Mouse (Mus musculus) embryo, embryonic 11.5 days (tissue): ENCODE results near the gene Gm2a.
"Not testable (repeated sequence)": the region's sequence is repeated elsewhere in the genome, so short reads cannot be mapped to it uniquely, and the experiment has no call there.

Experiments
- DNase-seq: peaks from one replicate; pipeline ENCODE4 v3.0.0-alpha.2; 2012; ENCODE audit warnings: low read depth, low spot score

Gene Gm2a

DNA sequence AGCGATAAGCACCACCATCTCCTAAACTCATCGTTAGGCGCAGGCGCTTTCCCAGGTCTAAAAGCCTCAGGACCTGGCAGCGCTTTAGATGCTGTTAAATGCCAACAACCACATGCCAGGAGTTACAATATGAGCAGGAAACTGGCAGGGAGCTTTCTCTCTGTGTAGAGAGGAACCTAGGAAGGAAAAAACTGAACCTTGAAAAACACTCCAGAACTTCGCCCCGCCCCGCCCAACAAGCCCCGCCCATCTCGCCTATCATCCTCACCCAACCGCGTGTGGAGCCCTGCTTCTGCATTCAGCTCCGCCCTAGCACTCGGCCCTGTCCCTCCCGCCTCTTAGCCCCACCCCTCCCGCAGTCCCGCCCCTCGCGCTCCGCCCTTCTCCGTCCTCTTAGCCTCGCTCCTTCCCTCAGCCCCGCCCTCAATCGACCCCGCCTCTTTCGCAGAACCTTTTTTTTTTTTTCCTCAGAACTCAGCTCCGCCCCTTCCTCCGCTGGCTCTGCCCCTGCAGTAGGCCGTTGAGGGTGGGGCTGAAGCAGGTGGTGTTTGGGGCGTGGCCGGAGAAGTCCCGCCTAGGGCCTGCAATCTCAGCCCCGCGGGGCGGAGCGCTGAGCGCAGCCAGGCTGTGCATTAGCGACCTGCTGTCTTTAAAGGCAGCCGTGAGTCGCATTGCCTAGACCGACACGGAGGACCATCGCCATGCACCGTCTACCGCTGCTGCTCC is at the start of gene Gm2a:
Gene Gm2a (plus strand): TSS at position 653 of the 726 bp plus-strand sequence.
- DNase-seq: peak; percentile 94

DNA sequence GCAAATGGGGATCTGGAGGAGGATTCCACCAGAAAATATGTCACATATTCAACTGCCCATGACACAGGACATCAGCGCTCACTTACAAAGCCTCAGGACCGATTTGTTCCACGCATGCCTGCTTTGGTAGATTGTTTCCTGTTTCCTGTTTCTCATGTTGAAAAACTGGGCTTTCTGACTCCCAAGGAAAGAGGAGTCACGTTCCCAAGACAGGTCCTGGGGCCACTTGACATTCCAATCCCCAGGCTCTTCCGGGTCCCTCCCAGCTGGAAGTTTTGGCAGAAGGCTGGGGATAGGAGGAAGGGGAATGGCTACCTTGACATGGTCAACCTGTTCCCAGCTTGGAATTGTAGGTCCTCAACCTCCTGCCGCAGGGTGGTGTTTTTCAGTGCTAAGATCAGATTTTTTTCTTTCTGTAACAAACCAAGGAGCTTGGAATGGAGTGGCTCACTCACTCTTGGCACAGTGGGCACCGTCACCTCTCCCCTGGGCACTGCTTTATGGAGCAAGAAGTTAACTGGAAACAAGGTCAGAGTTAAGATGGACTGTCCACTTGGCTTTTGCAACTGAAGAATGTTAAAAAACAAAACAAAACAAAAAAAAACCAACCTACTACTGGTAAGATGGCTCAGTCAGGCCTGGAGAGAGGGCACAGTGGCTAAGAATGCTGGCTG is 46.9 kb upstream of the Gm2a start:
- DNase-seq: no peak

DNA sequence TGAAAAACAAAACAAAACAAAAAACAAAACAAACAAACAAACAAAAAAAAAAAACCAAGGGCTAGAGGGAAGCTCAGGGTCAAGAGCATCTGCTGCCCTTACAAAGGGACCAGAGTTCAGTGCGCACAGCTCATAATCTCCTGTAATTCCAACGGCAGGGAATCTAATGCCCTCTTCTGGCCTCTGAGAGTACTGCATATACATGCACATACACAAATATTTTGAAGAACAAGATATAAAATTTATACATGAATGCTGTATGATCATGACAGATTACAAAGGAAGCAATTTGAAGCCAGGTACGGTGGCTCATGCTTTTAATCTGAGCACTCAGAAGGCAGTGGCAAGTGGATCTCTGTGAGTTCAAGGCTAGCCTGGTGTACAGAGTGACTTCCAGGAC is 40.4 kb upstream of the Gm2a start:
- DNase-seq: no peak

DNA sequence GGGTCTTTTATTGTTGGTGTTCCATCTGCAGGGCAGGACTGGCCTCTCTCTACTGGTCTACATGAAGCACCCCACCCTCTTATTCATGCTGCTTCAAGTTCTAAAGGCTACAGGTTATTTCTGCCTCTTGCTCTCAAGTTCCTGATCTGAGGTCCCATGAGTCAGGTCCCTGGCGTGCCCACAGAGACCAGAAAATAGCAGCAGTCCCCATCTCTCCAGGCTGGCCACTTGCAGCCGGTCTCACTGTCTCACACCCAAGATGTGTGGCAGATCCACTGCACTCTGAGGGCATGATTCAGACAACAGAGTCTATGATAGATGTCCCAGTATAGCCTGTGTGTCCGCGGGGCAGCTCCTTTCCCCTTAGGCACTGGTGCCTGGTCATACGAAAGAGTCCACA is 37.1 kb upstream of the Gm2a start:
- DNase-seq: no peak

DNA sequence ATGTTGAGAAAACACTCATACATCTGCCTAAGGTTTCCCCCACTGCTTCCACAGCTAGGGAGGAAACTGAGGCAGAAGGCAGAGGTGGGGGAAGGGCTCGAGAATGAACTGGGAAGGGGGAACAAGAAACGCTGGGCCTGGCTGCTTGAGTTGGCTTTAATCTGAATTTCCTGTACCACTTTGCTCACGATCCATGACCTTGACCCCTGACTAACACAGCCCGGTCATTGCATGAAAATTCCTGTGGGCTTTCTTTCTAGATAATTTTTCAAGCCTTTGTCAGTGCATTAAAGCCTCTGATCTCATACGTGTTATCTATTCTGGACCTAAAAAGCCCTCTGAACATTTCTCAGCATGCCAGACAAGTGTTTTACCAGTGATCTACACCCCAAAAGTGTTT is 35.1 kb upstream of the Gm2a start:
- DNase-seq: no peak

DNA sequence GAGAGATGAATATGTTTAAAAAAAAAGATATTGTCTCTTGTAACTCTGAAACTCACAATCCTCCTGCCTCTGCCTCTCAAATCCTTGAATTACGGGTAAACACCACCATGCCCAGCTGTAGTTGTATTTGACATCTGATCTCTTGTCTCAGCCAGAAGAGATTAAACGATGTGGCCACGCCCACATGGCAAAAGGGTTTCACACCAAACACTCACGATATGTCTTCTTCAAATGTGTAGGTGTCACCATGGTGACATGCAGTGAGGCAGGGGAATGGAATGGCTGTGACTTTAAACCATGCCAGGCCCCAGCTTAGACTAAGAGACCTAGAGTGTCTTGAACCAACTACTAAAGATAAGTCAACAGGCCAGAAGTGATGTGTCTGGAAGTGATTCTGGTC is 31.0 kb upstream of the Gm2a start:
- DNase-seq: no peak

DNA sequence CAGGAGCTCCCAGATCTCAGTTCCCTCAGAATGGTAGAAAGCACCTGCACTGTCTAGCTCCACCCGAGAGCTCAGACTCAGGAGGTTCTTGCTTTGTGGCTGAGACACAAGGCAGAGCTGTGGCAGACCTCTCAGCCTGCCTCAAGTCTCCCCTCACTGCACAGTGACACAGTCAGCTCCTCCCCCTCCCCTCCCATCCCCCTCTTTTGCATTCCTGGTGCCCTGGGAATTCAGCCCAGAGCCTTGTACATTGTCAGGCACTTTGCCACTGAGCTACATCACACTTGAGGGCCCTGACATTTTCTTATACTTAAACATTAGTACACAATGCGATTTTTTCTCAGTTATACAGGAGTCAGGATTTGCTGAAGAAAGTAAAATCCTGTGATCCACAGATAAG is 28.9 kb upstream of the Gm2a start:
- no peak for DNase-seq

DNA sequence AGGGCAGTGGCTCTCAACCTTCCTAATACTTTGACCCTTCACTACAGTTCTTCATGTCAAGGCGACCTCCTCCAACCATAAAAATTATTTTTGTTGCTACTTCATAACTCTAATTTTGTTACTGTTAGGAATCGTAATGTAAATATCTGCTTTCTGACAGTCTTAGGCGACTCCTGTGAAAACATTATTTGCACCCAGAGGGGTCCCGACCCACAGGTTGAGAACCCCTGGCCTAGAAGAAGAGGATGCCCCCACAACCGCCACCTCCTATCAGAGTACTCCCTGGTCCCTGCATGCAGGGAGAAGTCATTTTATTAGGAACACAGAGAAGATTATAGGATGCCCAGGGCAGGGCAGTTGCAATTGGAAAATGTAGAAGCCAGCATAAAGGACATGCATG is 26.6 kb upstream of the Gm2a start:
- no peak for DNase-seq

DNA sequence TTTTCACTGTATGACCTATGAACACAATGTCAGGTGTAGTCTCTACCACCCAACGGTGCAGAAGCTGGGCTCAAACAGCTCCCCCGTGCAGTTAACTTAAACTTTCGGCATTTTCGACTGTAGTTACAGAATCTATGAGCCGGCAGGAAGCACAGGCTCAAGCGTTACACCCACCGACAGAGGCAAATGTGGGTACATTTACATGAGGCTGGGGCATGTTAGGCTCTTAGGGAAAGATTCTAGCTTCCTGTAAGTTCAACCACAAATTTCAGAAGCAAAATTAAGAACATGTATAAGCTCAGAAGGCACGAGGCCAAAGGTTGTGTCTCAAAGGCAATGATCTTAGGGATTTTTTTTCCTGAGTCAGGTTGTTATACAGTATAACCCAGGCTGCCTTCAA is 25.4 kb upstream of the Gm2a start:
- no peak for DNase-seq

DNA sequence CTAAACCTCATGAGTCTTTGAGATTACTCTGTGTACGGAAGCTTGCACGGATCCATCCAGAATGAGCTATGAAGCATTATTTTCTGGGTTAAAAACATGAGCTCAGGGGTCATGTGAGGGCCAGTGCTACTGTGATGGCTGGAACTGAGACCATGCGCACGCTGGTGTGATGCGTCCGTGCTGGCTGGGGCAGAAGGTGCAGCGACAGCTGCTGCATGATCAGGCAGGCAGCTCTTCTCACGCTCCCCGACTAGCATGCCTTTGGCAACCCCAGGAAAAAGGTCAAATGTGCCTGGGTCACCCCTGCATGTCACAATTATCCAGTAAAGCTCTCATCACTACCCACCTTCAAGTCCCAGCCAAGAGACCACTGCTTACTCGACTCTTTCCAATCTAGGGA is 24.7 kb upstream of the Gm2a start:
- no peak for DNase-seq

DNA sequence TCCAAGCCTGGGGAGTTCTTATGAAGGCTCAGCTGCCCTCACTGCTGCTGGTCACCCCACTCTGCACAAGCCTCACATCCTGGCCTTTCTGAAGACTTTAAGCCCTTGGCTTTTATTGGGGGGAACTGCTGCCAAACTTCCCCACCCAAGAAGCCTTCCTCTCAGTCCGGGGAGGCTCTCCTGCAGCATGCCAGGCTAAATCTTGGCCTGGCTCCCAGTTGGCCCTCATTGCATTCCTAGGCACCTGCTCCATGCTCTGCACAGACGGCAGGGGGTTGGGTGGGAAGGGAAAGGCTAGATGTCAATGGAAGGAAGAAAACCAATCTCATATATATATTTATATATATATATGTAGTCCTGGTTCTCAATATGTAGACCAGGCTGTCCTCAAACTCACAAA is 22.3 kb upstream of the Gm2a start:
- no peak for DNase-seq

DNA sequence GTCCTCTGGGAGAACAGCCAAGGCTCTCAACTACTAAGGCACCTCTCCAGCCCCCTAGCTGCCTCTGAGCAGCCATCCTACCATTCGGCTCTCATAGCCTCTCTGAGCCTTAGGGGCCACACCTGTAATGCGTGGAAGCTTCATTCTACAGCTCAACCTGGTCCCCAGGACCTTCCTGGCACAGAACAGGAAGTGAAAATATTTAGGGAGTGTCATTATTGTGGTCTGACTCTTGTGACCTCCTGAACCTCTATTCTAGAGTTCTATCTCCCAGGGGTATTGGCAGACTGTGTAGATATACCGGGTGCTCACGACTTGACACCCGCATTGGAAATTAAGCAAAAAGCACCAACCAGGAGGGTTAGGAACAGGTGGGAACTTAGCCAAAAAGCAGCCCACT is 21.7 kb upstream of the Gm2a start:
- no peak for DNase-seq

DNA sequence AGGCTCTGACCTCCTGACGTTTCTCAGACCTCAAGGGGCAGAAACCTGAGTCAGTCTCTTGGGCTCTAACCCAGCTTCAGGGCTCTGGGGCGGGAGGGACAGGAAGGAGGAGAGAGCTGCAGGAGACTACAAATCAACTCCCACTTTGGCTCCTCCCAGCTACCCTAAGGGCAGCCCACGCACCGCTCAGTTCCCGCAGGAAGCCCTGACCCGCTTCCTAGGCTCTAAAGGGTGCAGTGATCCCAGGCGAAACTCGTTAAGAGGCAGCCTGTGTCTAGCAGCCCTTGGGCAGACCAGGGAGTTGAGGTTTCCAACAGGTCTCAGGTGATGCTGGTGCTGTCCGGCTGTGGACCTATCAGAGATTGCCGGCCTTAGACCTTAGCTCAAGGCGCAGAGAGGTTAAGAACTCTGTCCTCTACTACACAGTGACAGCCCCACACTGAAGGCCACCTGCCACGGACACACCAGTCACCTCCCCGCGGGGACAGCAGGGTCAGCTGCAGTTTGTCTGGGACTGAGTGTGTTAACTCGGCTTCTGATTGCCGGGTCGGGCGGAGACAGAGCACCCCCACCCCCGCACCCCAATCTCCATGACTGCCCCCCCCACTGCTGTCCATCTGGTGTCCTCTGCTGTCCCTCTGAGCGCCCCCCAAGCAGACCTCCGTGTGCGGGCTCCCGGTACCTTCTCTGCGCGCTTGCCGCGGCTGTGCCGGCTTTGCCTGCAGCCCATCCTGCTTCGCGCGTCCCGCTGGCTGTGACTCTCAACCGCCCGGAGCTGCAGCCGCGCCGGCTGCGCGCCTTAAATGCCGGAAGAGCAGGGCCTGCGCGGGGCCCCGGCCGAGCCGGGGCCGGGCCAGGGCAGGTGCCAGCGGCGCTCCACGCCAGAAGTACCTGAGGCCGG is 20.3 kb upstream of the Gm2a start, which contains the start of gene Ccdc69:
Gene Ccdc69 (minus strand): TSS at position 801 of the 901 bp plus-strand sequence.
- DNase-seq: no peak

DNA sequence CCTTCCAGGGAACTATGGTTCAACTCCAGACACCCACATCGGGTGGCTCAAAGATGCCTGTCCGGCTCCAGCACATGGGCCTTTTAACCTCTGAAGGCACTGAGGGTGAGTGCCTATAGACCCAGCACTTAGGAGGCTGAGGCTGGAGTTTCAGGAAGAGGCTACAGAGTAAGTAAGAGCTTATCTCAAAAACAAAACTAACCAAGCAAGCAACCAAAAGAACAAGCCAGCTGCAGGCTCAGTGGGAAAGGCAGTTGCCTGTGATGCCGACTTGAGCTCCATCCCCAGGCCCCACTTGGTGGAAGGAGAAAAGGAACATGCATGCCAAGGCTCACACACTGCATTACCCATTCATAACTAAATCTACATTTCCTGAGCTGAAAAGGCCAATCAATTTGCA is 19.4 kb upstream of the Gm2a start:
- no peak for DNase-seq

DNA sequence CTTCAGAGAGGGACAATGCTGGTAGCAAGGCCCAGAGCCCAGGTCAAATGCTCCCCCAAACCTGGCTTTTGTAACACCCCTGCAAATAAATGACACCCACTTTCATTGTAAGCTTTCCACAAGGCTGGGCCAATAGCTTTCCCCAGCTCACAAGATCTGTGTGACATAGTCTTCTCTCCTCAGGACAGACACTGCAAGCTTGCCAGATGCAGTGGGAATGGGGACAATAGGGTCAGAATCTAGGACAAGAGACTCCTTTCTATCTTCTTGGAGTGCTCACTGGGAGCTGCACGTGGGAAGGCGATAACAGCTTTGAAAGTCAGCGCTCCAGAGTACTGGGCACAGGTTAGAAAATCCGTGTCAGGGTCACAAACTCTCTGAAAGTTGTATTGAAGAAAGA is 18.7 kb upstream of the Gm2a start:
- no peak for DNase-seq

DNA sequence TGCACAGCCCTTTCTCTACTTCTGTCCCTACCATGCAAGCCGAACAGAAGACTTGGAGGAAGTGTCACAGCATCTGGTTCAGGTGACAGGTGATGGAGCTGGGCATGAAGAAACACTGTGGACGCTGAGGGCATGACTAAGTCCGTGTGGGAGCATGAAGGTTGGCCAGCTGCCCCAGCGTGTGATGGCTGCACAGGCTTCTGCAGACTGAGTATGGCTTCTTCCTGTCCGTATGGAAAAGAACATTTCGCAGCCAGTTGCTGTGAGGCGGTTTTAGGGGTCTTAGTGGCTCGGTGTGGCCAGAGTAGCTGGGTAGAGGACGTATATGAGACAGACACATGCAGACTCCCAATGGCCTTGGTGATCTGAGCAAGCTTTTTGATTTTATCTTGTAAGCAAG is 16.7 kb upstream of the Gm2a start:
- DNase-seq: no peak

DNA sequence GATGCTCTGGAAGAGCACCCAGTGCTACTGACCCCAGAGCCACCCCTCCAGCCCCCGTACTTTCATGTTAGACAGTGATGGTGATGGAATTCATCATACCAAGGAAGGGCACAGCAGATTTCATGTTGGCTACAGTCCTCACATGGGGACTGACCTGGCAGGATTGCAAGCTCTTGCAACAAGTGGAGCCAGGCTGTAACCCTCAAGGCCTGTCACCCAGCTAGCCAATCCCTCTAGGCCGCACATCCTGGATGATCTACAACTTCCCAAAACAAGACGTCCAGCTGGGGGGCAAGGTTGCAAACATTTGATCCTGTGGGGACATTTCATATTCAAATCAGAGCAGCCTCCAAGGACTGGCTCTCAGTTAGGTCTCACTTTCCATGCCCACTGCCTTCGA is 13.3 kb upstream of the Gm2a start:
- no peak for DNase-seq

DNA sequence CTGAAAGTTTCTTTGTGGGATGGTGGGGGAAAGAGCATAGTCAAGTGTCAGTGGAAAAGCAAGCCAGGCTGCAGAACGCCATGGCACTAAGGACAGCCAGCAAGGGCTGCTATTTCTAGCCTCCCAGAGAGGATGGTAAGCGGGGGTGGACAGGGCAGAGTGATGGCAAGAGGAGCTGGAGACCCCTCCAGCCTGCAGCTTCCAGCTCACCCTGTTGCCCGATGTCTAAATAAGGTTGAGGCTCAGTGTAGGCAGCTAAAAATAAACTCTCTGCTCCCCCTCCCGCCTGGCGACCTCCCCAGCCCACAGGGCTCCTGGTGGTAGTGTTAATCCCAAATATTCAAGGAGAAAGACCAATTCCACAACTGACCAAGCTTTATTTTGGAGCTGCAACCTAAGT is 12.5 kb upstream of the Gm2a start:
- no peak for DNase-seq

DNA sequence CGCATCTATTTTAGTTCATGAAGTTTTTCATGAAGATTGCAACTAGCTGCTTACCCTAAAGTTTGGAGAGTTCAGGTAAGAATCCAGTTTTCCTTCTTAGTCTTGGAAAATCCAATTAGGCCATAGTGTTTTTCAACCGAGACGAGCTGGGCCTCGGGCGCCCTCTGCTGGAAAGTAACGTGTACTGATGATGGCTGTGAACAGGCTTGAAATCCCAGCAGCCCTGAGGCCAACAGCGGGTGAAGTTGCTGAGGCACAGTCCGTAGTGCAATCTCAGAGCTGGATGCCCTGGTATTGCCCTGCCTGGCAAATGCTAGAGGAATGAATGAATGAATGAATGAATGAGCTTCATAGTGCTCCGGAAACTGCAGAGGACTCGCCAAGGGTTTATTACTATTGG is 10.9 kb upstream of the Gm2a start:
- DNase-seq: peak; percentile 74

DNA sequence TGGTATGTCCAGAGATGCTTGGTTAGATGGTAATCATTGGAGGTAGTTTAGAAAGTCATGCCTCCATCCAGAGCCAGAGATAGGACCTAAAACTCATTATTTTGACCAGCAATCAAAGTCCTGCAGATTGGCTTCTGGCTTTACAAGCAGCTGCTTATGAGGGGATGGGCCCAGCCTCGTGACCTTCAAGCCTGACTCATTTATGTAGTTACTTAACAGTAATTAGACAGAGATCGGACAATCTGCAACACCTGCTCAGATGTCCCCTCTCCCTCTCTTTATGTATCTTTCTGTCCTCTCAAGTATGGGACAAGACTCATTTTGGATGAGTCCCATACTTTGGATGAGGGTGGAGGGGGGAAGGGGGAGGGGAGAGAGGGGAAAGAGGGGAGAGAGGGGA is 8.0 kb upstream of the Gm2a start:
- no peak for DNase-seq

DNA sequence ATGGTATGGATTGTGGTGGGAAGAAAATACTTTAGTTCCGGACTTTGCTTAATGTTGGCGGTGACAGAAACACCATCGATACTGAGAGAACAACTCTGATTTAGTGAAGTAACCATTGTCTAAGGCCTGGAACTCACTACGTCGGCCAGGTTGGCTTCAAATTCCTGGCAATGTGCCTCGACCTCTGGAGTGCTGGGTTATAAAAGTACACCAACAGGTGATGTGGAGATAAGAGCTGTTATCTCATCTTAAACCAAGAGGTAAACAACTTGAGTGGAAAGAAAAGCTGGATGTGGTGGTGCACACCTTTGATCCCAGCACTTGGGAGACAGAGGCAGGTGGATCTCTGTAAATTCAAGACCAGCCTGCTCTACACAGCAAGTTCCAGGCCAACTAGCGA is 4.8 kb upstream of the Gm2a start:
- DNase-seq: no peak

DNA sequence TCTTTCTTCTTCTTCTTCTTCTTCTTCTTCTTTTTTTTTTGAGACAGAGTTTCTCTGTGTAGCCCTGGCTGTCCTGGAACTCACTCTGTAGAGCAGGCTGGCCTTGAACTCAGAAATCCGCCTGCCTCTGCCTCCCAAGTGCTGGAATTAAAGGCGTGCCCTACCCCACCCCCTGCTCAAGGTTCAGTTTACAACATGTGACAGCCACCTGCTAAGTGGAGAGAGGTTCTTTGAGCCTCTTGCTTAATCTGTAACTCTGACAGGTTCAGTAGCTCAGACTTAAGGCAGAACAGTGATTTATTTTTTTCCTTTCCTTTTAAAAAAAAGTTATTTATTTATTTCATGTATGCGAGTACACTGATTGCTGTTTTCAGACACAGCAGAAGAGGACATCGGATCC is 1.6 kb upstream of the Gm2a start:
- DNase-seq: not testable (repeated sequence)
